Mouse (Mus musculus): ENCODE measurements around the gene Ap3b1.

Gene Ap3b1

DNA sequence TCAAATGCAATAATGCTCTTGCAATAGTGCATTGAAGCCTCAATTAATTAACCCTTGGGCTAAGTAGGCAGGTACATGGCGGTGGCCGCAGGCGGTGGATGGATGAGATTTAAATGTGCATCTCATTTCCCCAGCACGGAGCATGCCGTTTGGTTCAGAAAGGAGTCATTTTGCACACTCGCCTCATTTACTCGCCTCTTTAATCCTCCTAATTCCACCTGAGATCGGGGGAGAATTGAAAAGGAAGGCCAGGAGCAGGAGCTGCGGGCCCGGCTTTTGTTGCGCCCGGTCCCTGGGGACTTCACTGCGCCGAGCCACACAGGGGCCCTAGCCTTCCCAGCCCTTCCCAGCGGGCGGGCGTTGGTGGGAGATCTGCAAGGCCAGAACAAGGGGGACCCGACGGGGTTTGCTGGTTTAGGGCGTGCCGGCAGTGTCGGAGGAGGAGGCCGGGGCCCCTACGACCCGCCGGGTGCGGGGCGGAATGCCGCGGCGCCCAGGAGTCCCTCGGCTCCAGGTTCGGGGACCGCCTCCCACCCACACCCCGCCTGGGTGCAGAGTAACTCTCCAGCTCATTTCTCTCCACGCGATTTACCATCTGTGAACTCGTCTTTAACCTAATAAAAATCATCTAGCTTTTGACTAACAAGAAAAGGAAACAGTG is 237.1 kb downstream of the Ap3b1 start:
- DNase-seq (ENCODE audit: low spot score in 2 of 2): no peak

DNA sequence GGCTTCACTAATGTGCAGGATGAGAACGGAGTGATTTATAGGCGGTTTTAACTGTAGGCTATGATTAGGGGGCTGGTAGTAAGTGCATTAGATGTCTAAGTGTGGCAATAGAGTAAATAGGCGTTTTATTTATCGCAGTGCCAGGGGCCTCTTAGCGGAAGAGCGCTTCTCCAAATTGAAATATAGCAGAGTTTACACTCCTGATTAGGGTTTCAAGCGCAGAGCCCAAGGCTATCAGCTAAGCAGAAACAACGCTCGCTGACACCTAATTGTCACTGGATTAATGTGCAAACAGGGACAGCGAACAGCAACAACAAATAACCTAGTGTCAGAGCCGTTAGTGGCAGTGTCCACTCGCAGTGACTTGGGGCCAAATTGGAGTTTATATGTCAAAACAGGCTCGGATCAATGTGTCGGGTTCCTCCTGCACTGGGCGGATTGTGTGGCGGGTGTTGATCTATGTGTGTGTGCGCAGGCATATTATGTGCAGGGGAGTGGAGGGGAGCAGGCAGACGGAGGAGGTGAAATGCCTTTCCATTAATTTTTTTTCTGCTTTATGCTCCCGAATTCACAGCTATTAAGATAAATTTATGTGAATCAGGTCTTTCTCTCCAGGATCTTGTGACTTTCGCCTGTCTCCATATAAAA is 237.8 kb downstream of the Ap3b1 start:
- no peak for DNase-seq (ENCODE audit: low spot score in 2 of 2)

DNA sequence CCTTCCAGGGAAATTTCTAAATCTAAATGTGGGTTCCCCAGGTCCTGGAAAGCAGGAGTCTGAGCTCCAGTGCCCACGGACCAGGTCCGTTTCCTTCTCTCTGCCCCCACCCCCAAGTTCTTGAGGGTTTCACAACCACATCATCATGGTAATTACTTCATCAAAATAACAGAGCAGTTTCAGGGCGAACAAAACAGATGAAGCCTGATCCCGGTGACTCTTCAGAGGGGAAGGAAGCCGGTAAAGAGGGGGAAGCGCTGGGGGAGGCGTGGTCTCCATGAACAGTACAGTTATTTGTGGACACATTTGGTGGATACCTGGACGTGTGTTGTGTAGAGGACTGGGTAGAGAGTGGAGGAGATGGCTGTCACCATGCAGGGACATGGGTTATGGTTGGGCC is 241.0 kb downstream of the Ap3b1 start:
- no peak for DNase-seq (ENCODE audit: low spot score in 2 of 2)

DNA sequence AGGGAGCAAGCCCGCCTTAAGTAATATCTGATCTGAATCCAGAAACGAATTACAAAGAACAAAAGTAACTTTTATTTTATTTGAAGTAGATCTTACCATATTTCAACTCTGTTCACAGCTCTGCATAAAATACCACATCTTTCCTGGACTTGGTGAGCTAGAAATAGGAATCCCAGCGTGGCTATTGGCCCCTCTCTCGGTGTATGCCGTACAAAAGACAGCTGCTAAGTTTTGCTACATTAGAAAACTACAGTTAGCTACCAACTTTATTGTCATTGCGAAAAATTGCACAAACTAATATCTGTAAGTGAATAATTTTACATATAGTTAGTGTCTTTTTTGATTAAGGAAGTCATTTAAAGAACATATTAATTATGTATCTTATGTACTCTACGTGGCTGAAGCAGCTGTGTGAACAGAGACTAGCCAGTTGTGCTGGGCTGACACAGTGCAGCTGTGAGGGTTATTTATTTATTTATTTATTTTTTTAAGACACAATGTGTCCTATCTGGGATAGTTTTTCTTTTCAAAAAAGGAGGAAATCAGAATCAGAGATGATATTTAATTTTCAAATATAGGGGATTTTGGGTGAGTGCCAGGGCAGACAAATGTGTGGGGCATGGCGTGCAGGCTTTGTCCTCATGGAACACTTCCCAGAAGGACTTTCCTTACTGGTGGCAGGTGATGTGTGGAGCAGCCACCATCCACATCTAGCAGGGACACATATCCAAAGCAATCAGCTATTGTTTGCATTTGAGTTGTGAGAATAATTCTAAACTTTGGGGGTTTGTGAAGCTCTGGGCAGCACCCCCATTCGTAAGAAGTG is 248.5 kb downstream of the Ap3b1 start:
- DNase-seq (ENCODE audit: low spot score in 2 of 2): no peak

DNA sequence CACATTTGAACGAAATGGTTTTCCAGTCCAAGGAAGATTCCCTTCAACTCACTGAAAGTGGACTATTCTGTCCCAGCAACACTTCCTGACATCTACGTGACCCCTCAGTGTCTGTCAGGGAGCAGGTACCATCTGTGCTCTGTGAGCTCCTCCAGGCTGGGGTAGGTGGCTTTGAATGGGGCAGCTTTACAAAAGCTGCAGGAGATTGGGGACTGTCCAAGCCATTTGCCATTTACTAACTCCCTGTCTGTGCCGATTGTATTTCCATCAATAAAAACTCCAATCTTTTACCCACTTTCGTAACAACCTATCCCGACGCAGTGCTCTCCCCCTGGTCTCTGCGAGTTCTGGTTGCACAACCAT is 249.1 kb downstream of the Ap3b1 start:
- DNase-seq (ENCODE audit: low spot score in 2 of 2): no peak

DNA sequence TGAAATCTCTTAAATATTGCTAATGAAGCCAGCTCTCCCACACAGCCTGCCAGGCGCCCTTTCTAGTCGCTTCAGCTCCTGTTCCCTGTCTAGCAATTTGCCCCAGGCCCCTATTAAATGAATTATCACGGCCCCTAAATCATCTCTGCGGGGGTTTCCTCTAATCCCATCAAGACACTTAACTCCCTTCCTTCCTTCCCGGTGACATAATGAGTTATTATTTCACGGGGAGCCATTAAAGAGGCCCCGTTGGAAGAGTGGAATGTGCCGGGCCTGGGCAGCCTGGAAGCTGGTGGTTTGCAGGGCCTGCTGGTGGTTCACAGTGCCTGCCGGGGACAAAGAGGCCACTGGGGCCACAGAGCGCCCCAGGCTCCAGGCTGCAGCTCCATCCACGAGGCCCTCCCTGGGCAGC is 249.7 kb downstream of the Ap3b1 start:
- DNase-seq (ENCODE audit: low spot score in 2 of 2): no peak

DNA sequence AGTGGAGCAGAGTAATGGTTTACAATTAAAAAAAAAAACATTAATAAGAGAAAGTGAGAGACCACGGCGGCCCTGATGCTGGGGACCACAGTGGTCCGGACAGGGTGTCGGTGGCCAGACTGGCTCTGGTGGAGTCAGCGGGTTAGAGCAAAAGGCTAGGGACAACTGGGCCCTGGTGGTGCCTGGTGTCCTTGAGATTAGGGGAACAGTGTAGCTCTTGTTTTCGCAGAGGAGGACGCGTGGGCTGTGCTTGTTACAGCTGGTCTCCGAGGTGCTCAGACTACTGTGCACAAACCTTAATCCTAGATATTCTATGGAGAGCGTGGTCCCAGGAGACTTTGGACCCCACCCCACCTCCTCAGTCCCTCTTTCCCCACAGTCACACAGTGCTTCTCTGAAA is 250.2 kb downstream of the Ap3b1 start:
- no peak for DNase-seq (ENCODE audit: low spot score in 2 of 2)

Measured in urinary bladder, postnatal 36 days (tissue).